Mouse (Mus musculus) kidney, postnatal 4 days (tissue): ENCODE results near the gene Rfx5.

Experiments
- DNase-seq, 2 experiments: peaks; one replicate each; pipeline ENCODE4 v3.0.0; 2021; ENCODE audit warnings: mixed read lengths in 2 of 2

The Rfx5 gene

DNA sequence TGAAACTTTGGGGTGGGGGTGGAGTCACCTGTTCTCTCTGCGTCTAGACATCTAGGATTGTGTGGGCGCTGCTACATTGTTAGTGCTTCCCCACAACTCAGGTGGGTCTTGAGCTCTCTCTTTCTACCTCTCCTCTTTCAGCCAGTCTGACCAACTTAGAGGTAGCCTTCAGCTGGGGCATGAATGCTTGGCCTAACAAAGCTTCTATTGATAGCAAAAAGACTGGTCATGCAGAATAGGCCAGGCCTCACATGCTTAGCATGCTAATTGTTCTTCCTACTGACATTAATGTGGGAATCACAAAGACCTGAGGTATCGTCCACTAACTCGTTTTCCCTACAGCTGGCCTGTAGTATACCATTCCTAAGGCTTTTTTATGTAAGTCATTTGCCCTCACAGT is 48.7 kb downstream of the Rfx5 start:
- no peak for DNase-seq

DNA sequence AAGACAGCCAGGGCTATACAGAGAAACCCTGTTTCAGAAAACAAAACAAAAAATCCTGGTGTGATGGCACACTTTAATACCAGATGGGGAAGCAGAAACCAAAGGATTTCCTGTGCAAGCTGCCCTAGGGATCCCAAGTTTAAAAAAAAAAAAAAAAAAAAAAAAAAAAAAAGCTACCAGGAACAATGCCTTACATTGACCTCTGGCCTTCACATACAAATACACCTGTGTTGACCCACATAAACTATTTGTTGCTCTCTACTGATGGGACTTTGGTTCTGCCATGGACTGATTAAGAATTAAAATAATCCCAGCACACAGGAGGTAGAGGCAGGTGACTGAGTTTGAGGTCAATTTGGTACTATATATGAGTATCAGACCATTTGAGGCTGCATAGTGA is 49.4 kb downstream of the Rfx5 start:
- DNase-seq: no peak

GRCm38 (mm10) chr3:95005651-95006050 is 51.8 kb downstream of the Rfx5 start:
- no peak for DNase-seq

GRCm38 (mm10) chr3:95007706-95008105 is 53.8 kb downstream of the Rfx5 start:
- no peak for DNase-seq

- no peak for DNase-seq
Observed at GRCm38 (mm10) chr3:95010396-95010795, 56.5 kb downstream of the Rfx5 start.
